Mouse (Mus musculus) lung, postnatal 0 days (tissue): ENCODE results near the gene Gm1123.

ENCODE experiments used
- CTCF ChIP-seq: IDR thresholded peaks from 2 replicates; pipeline ENCODE4 v1.5.1; 2016; ENCODE audit warnings: antibody characterized with exemption, mild to moderate bottlenecking
- EP300 ChIP-seq: IDR thresholded peaks from 2 replicates; pipeline ENCODE4 v1.6.1; 2016; ENCODE audit warnings: antibody characterized with exemption, mild to moderate bottlenecking, control low read depth

- TF ChIP-seq CTCF (no peak), EP300 (no peak)
Measured at GRCm38 (mm10) chr9:99057751-99058150, 22.2 kb upstream of the Gm1123 start.
